ENCODE assay signal across 30 mouse cellular contexts in the genomic region with DNA sequence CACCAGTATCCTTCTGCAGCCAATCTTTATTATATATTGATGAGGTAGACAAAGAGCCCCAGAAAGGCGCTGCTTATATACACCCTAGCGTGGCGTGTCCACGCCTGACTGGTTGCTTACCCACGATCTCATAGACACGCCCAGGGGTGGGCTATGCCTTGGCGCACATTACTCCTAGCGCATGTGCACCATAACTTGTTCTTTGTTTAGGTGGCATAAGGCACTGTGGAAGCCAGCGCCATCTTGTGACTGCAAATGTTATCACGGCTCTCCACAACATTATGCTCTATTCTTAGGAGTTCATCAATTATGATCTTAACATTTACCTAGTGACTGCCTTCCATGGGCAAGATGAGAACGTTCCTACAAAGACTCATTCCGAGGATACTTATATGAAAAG. TPM values are rescaled to one million over a fixed set of nuclear protein-coding genes. Genes with fewer than 3 reads are reported as not detected.
DNase-seq lines count a peak whose midpoint lies in the region; TF ChIP-seq lines count a peak whose summit lies in the region.
"Had no signal": no experiment of that assay in that cellular context is flagged by ENCODE, and none has a peak within 500 bp of the region (broad histone marks: within the 10 kb centered on the region; RNA-seq: fewer than 3 reads in every experiment).

No protein-coding gene starts in this region.

- no peaks in the 10 kb centered on the region for H3K4me1 ChIP-seq in E14TG2a.4 (replicated peaks; ENCODE audit: low read depth, low read length)
- H3K4me1 ChIP-seq: embryonic facial prominence, embryonic 12.5 days; forebrain, embryonic 15.5 days; hindbrain, embryonic 15.5 days; limb, embryonic 10.5 days; limb, embryonic 15.5 days; liver, embryonic 15.5 days; neural tube, embryonic 12.5 days had no signal

- H3K4me3 ChIP-seq in E14TG2a.4 (replicated peaks; ENCODE audit: low read length) = no peak overlapping the region
- no peak overlapping the region for H3K4me3 ChIP-seq in left cerebral cortex, adult 2 months
- H3K4me3 ChIP-seq: embryonic facial prominence, embryonic 12.5 days; forebrain, embryonic 15.5 days; hindbrain, embryonic 15.5 days; limb, embryonic 10.5 days; limb, embryonic 15.5 days; liver, embryonic 15.5 days; myocyte; neural tube, embryonic 12.5 days had no signal

- no peak overlapping the region for H3K27ac ChIP-seq in left cerebral cortex, adult 2 months
- H3K27ac ChIP-seq: embryonic facial prominence, embryonic 12.5 days; forebrain, embryonic 15.5 days; hindbrain, embryonic 15.5 days; limb, embryonic 10.5 days; limb, embryonic 15.5 days; liver, embryonic 15.5 days; neural tube, embryonic 12.5 days had no signal

- DNase-seq in adrenal gland, postnatal 10 days = peak; percentile 2
- no peak for DNase-seq in adrenal gland, postnatal 36 days
- DNase-seq in kidney, adult 9 months = peak; percentile 39
- DNase-seq in kidney, postnatal 25 days = no peak
- DNase-seq in R1 (ENCODE audit: low read depth, low spot score) = peak; percentile 56
- DNase-seq in left cerebral cortex, adult 2 months (ENCODE audit: extremely low spot score in 1 of 2, low spot score in 2 of 2) = no peak
- DNase-seq in testis, postnatal 14 days (ENCODE audit: low spot score) = no peak
- DNase-seq: cerebellum, adult 8-10 months; cerebellum, postnatal 25 days; gastrocnemius, postnatal 25 days; heart, adult 18-20 months; heart, postnatal 4 days; kidney, postnatal 14 days; lung, embryonic 14.5 days; right cerebral cortex, adult 18-20 months; spleen, adult 18-20 months had no signal

- TF ChIP-seq CTCF in E14TG2a.4 (conservative IDR thresholded peaks at IDR 0.05; ENCODE audit: low read length) = peak; percentile 11; the same call in 1 of the 2 replicates
- TF ChIP-seq CTCF in left cerebral cortex, adult 2 months (IDR thresholded peaks at IDR 0.05) = no peak; the same call in 1 of the 2 replicates

- no peaks in the 10 kb centered on the region for H3K27me3 ChIP-seq in E14TG2a.4 (ENCODE audit: insufficient read depth, low read length)
- H3K27me3 ChIP-seq: embryonic facial prominence, embryonic 12.5 days; forebrain, embryonic 15.5 days; hindbrain, embryonic 15.5 days; limb, embryonic 15.5 days; liver, embryonic 15.5 days; neural tube, embryonic 12.5 days had no signal

- H3K36me3 ChIP-seq in E14TG2a.4 (ENCODE audit: insufficient read depth, low read length) = no peaks in the 10 kb centered on the region
- H3K36me3 ChIP-seq: embryonic facial prominence, embryonic 12.5 days; forebrain, embryonic 15.5 days; hindbrain, embryonic 15.5 days; limb, embryonic 10.5 days; limb, embryonic 15.5 days; liver, embryonic 15.5 days; neural tube, embryonic 12.5 days had no signal

- intact Hi-C loops in left cerebral cortex, adult 2 months (cut with DNase I) = no loop called here

- peaks cover 17% of the 10 kb centered on the region for H3K9me3 ChIP-seq in E14TG2a.4 (ENCODE audit: low read length)
- H3K9me3 ChIP-seq: embryonic facial prominence, embryonic 12.5 days; forebrain, embryonic 15.5 days; hindbrain, embryonic 15.5 days; limb, embryonic 10.5 days; limb, embryonic 15.5 days; liver, embryonic 15.5 days had no signal

RNA-seq across cellular contexts. Expression of a gene that starts 25.6 kb away (rescaled TPM):
- 1 to 10 TPM in 1 of 2 experiments, under 1 TPM in 1; 0.85 to 1.7 TPM for total RNA-seq in adrenal gland, postnatal 10 days (2021)
- not detected for total RNA-seq in adrenal gland, postnatal 36 days (2021)
- not detected for total RNA-seq in left cerebral cortex, adult 2 months (2021)
- total RNA-seq: adrenal gland, adult 18-20 months; gastrocnemius, adult 18-20 months; gastrocnemius, postnatal 25 days; heart, adult 18-20 months; heart, postnatal 4 days; layer of hippocampus, adult 18-20 months; layer of hippocampus, postnatal 14 days; megakaryocyte progenitor cell, adult 5-6 weeks had no signal

RNA-seq across cellular contexts. Expression of a gene that starts 56.8 kb away (rescaled TPM):
- total RNA-seq in adrenal gland, postnatal 10 days (2021) = under 1 TPM; 0.45 to 0.93 TPM
- not detected for total RNA-seq in adrenal gland, postnatal 36 days (2021)
- total RNA-seq in left cerebral cortex, adult 2 months (2021) = not detected
- total RNA-seq: adrenal gland, adult 18-20 months; gastrocnemius, adult 18-20 months; gastrocnemius, postnatal 25 days; heart, adult 18-20 months; heart, postnatal 4 days; layer of hippocampus, adult 18-20 months; layer of hippocampus, postnatal 14 days; megakaryocyte progenitor cell, adult 5-6 weeks had no signal

Comparison
In these comparisons a context has a peak if more than half of its experiments do, and no peak if none do; other contexts are left out.
1. DNase-seq: peak in adrenal gland, postnatal 10 days (single experiment), kidney, adult 9 months (single experiment) and R1 (single experiment); none in adrenal gland, postnatal 36 days (0 of 2), kidney, postnatal 25 days (0 of 2), left cerebral cortex, adult 2 months (0 of 2) and testis, postnatal 14 days (single experiment).